Mouse (Mus musculus) A20 (cell line): ENCODE data around the gene Surf2.
A peak's percentile ranks its signal among the peaks of the same experiment; 100 is the strongest.

Source experiments
- DNase-seq: peaks from one replicate; pipeline ENCODE4 v3.0.0-alpha.2; 2011; ENCODE audit warnings: low read depth, low spot score

Gene Surf2

GRCm38 (mm10) chr2:26957488-26957859 is 41.3 kb downstream of the Surf2 start:
- no peak for DNase-seq

DNA sequence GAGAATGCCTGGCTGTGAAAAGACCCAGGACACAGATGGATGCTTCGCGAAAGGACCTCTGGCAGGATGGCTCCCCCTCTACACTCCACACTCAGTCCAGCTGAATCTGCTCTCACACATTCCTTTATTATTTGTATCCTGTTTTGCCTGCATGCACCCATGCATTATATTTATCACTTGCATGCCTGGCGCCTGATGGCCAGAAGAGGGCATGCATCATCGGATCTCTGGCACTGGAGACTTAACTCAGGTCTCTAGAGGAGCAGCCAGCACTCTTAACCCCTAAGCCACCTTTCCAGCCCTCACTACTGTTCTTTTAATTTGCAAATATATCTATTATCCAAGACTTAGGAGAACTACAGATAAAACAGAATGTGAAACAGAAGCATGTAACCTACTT is 44.6 kb downstream of the Surf2 start:
- DNase-seq: peak; percentile 27

DNA sequence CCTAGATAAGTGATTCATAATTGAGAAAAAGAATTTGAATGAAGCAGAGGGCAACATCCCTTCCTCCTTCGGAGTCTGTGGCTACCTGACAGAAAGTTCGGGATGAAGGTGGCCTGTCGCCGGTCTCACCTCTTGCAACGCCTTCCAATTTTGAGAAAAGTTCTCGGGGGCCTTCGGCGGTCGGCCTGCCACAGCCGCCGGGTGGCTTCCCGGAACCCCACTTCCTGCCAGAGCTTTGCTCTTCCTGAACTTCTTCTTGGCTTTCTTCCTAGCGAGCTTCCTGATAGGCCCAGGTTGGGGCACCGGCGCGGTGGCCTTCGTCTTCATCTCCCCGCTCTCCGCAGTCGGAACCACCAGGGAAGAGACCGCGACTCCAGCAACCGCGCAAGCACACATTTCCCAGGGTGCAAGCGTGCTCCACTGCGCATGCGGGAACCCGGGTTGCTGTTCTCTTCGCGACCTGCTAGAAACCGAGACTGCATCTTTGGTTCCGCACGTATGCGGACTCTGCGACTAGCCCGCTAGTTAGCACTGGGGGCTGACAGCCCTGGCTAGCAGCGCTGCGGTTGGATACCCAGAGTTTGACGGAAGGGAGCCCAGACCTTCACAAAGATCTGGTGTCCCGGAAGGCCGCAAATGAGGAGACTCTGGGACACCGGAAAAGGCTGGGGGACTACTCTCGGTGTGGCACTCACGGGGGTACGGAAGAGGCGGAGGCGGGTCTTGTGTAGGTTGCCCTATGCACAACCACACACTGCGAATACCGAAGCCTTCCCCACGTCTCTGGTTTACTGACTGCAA is 48.0 kb downstream of the Surf2 start, which contains the start of gene Rexo4:
Gene Rexo4 (minus strand): TSS at position 464 of the 801 bp plus-strand sequence.
- peak; percentile 98 for DNase-seq

- no peak for DNase-seq
These were observed 48.7 kb downstream of the Surf2 start for GRCm38 (mm10) chr2:26964724-26965370.

DNA sequence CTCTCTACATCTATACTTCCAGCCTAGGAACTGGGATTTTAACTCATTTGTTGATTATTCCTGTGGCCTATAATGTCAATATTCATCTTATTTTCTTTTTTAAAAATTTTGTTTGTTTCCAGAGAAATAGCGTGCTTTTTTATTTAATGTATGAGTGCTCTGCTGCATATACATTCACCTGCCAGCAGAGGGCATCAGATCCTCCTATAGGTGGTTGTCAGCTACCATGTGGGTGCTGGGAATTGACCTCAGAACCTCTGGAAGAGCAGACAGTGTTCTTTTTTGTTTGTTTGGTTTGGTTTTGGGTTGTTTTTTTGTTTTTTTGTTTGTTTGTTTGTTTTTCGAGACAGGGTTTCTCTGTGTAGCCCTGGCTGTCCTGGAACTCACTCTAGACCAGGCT is 51.1 kb downstream of the Surf2 start:
- DNase-seq: peak; percentile 15
